Mouse (Mus musculus) hindbrain, embryonic 11.5 days (tissue): ENCODE measurements at regions not wholly inside any gene's neighbourhood (a gene's known extent, or its start where the extent isn't known, plus 50 kb on each side); places are given as distances from the start of the nearest gene placed in this dataset.

Experiments used
- ATAC-seq: fragments of 200-750 bp; cut with Nextera tagmentation; 2 replicates; pipeline ENCODE4 v1.8.0; 2017; ENCODE audit warnings: mild to moderate bottlenecking, moderate TSS enrichment, moderate library complexity; ENCODE audit not compliant: low FRiP score
- DNase-seq: peaks from one replicate; pipeline ENCODE4 v3.0.0-alpha.2; 2015; ENCODE audit warnings: low spot score
- H3K27ac ChIP-seq: fragments of 300-500 bp; sonication (generic); 2 replicates; pipeline ENCODE4 v1.5.1; 2014; ENCODE audit warnings: mild to moderate bottlenecking, low read depth, low read length
- H3K27me3 ChIP-seq: fragments of 300-500 bp; sonication (generic); 2 replicates; pipeline ENCODE4 v1.6.1; 2014; ENCODE audit warnings: mild to moderate bottlenecking, low read length, moderate library complexity, mixed read lengths; ENCODE audit not compliant: control insufficient read depth, insufficient read depth
- H3K36me3 ChIP-seq: fragments of 300-500 bp; sonication (generic); 2 replicates; pipeline ENCODE4 v1.6.1; 2014; ENCODE audit warnings: mild to moderate bottlenecking, low read length, moderate library complexity, mixed read lengths; ENCODE audit not compliant: control insufficient read depth, insufficient read depth
- H3K4me1 ChIP-seq: fragments of 300-500 bp; sonication (generic); replicated peaks from 2 replicates; pipeline ENCODE4 v1.6.1; 2014; ENCODE audit warnings: low read length, mixed read lengths; ENCODE audit not compliant: control insufficient read depth, insufficient read depth
- H3K4me2 ChIP-seq: fragments of 300-500 bp; sonication (generic); replicated peaks from 2 replicates; pipeline ENCODE4 v1.6.1; 2014; ENCODE audit warnings: mild to moderate bottlenecking, low read depth, low read length
- H3K4me3 ChIP-seq: fragments of 300-500 bp; sonication (generic); 2 replicates; pipeline ENCODE4 v1.5.1; 2014; ENCODE audit warnings: low read depth, low read length
- H3K9ac ChIP-seq: fragments of 300-500 bp; sonication (generic); 2 replicates; pipeline ENCODE4 v1.6.1; 2014; ENCODE audit warnings: low read depth, low read length
- H3K9me3 ChIP-seq: fragments of 300-500 bp; sonication (generic); 2 replicates; pipeline ENCODE4 v1.6.1; 2016; ENCODE audit warnings: low read length; ENCODE audit not compliant: control insufficient read depth
- WGBS: fragments of 180-500 bp; shearing (Covaris S2); extraction: QIAGEN DNeasy Blood & Tissue Kit; methylation state at CpG from one replicate; pipeline ENCODE4 v1.1.7; 2014; 5-methylcytosine and 5-hydroxymethylcytosine counted together

DNA sequence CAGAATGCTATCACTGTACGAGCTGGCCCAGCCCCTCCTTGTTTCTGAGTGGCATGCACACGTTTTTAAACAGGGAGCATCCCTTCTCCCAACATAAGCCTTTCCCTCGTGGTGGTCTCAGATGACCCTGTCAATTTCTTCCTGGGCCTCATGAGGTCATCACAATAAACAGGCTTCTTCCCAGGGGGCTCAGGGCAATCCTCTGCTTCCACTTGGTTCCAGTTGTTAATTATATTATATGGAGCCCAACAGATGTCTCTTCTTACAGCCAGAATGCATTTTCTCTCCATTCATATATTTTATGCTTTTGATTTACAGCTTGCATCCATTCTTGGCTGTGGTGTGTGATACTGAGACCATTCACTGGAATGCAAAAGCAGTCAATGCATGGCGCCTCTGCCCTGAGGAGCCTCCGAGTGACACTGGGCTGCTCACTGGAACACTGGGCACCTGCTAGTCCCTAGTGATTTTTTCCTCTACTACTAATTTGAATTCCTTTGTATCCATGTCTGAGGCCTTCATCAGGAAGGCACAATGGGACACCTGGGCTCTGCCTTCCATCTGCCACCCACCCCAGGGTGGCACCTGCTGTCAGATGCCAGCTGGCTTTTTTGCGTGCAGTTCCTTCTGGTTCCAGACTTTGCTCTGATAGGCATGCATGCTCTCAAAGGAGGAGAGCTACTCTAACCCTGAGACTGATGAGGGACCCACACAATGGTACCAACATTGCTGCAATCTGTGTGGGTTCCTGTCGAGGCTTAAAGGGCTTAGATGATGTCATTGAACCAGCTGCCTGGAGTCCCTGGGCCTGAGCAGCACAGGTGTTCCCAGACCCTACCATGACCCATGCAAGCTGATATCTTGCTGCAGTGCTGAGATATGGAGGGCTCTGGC lies 528.8 kb upstream of the Mgmt start:
- H3K27me3 ChIP-seq: no peaks in the 10 kb centered on the region
- H3K4me2 ChIP-seq: no peak overlapping the region
- 0 out of 2 replicates have a peak, but pooled peaks cover 2% of the 10 kb centered on the region for H3K4me1 ChIP-seq
- H3K4me3 ChIP-seq: no peak overlapping the region
- DNase-seq: peak; percentile 28
- WGBS: 53% methylated on average over 7 of the region's 7 CpGs
- peak; percentile 63 for ATAC-seq
- no peaks in the 10 kb centered on the region for H3K9me3 ChIP-seq
- H3K9ac ChIP-seq: no peak overlapping the region
- H3K27ac ChIP-seq: no peak overlapping the region
- no peaks in the 10 kb centered on the region for H3K36me3 ChIP-seq

- Histone ChIP-seq H3K4me1 (no peaks in the 10 kb centered on the region), H3K9me3 (no peaks in the 10 kb centered on the region), H3K4me2 (no peak overlapping the region), H3K27ac (no peak overlapping the region), H3K9ac (no peak overlapping the region), H3K4me3 (no peak overlapping the region), H3K36me3 (no peaks in the 10 kb centered on the region), H3K27me3 (no peaks in the 10 kb centered on the region)
- ATAC-seq: no peak
- DNase-seq: no peak
- 92% methylated on average over 3 of the region's 3 CpGs for WGBS
These were observed 517.2 kb upstream of the Mgmt start for GRCm38 (mm10) chr7:136377259-136377658.

- ATAC-seq (no peak), DNase-seq (no peak)
- Histone ChIP-seq H3K9ac (no peak overlapping the region), H3K4me3 (no peak overlapping the region), H3K9me3 (no peaks in the 10 kb centered on the region), H3K36me3 (no peaks in the 10 kb centered on the region), H3K4me1 (no peaks in the 10 kb centered on the region), H3K27me3 (no peaks in the 10 kb centered on the region), H3K4me2 (no peak overlapping the region), H3K27ac (no peak overlapping the region)
- WGBS: 79% methylated on average over 8 of the region's 8 CpGs
These were observed 516.7 kb upstream of the Mgmt start for GRCm38 (mm10) chr7:136377742-136378141.

GRCm38 (mm10) chr7:136378321-136378720 lies 516.1 kb upstream of the Mgmt start:
- no peak for DNase-seq
- no peak for ATAC-seq
- no peak overlapping the region for H3K4me2 ChIP-seq
- H3K27ac ChIP-seq: no peak overlapping the region
- no peaks in the 10 kb centered on the region for H3K4me1 ChIP-seq
- H3K36me3 ChIP-seq: no peaks in the 10 kb centered on the region
- H3K27me3 ChIP-seq: no peaks in the 10 kb centered on the region
- no peaks in the 10 kb centered on the region for H3K9me3 ChIP-seq
- 62% methylated on average over 4 of the region's 4 CpGs for WGBS
- no peak overlapping the region for H3K4me3 ChIP-seq
- no peak overlapping the region for H3K9ac ChIP-seq

DNA sequence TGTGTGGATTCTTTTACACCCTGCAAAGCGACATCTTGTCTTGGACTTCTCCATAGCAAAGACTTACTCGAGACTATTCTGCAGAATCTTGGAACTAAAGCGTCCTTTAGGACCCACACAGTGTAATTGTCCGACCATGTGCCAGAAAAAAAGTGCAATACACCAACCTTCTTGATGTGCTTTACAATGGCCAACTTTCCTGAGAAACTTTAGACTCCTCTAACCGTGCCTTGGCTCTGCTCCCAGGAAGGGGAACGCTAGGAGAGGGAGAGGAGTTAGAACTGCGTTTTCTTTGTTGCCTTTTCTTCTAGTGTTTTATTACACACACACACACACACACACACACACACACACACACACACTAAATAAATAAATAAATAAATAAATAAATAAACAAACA lies 515.1 kb upstream of the Mgmt start:
- no peaks in the 10 kb centered on the region for H3K27me3 ChIP-seq
- ATAC-seq: no peak
- no peak overlapping the region for H3K4me2 ChIP-seq
- no peak overlapping the region for H3K4me3 ChIP-seq
- H3K9me3 ChIP-seq: no peaks in the 10 kb centered on the region
- 81% methylated on average over 7 of the region's 7 CpGs for WGBS
- H3K9ac ChIP-seq: no peak overlapping the region
- no peaks in the 10 kb centered on the region for H3K4me1 ChIP-seq
- no peak for DNase-seq
- H3K27ac ChIP-seq: no peak overlapping the region
- H3K36me3 ChIP-seq: no peaks in the 10 kb centered on the region

- no peaks in the 10 kb centered on the region for H3K36me3 ChIP-seq
- H3K4me1 ChIP-seq: no peaks in the 10 kb centered on the region
- no peak overlapping the region for H3K27ac ChIP-seq
- H3K9me3 ChIP-seq: no peaks in the 10 kb centered on the region
- ATAC-seq: no peak
- no peak overlapping the region for H3K4me2 ChIP-seq
- H3K27me3 ChIP-seq: no peaks in the 10 kb centered on the region
- no peak for DNase-seq
- H3K4me3 ChIP-seq: no peak overlapping the region
- H3K9ac ChIP-seq: no peak overlapping the region
- 62% methylated on average over 3 of the region's 3 CpGs for WGBS
These were observed 514.7 kb upstream of the Mgmt start for GRCm38 (mm10) chr7:136379741-136380140.

DNA sequence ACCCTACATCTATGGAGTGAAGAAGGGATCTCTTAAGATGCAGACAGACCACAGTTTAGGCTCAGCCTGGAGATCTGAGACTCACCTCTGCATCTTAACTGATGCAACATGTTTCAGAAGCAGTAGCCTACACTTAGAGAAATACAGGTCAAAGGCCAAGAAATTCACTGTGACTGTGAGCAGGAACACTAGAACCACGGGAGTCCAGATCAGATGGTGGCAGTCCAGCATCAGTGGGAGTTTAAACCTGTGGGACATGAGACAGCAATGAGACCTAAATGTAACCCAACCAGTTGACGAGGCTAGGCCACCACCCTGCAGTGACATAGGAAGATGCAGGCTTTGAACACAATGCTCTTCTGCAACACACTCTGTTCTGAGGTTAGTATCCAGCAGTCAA lies 511.1 kb upstream of the Mgmt start:
- no peaks in the 10 kb centered on the region for H3K9me3 ChIP-seq
- no peak overlapping the region for H3K9ac ChIP-seq
- H3K4me3 ChIP-seq: no peak overlapping the region
- no peak for DNase-seq
- no peak overlapping the region for H3K4me2 ChIP-seq
- H3K36me3 ChIP-seq: no peaks in the 10 kb centered on the region
- ATAC-seq: no peak
- no peaks in the 10 kb centered on the region for H3K27me3 ChIP-seq
- WGBS: 84% methylated on average over 2 of the region's 2 CpGs
- H3K27ac ChIP-seq: no peak overlapping the region
- H3K4me1 ChIP-seq: no peaks in the 10 kb centered on the region

DNA sequence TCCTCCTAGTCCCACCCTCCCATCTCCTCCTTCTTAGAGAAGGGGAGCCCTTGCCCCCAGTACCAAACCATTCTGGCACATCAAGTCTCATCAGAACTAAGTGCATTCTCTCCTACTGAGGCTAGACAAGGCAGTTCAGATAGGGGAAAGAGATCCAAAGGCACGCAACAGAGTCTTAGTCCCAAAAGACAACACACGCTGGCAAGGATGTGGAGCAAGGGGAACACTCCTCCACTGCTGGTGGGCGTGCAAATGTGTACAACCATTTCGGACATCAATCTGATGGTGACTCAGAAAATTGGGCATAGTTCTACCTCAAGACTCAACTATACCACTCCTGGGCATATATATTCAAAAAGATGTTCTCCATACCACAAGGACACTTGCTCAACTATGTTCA lies 506.7 kb upstream of the Mgmt start:
- H3K4me2 ChIP-seq: no peak overlapping the region
- no peaks in the 10 kb centered on the region for H3K9me3 ChIP-seq
- DNase-seq (no peak), ATAC-seq (no peak)
- no peaks in the 10 kb centered on the region for H3K27me3 ChIP-seq
- H3K36me3 ChIP-seq: no peaks in the 10 kb centered on the region
- no peak overlapping the region for H3K27ac ChIP-seq
- no peak overlapping the region for H3K9ac ChIP-seq
- H3K4me1 ChIP-seq: no peaks in the 10 kb centered on the region
- 86% methylated on average over 4 of the region's 4 CpGs for WGBS
- H3K4me3 ChIP-seq: no peak overlapping the region

GRCm38 (mm10) chr7:136390066-136390465 lies 504.3 kb upstream of the Mgmt start:
- no peak overlapping the region for H3K4me3 ChIP-seq
- no peaks in the 10 kb centered on the region for H3K9me3 ChIP-seq
- H3K27me3 ChIP-seq: no peaks in the 10 kb centered on the region
- no peak overlapping the region for H3K9ac ChIP-seq
- no peak overlapping the region for H3K27ac ChIP-seq
- no peak overlapping the region for H3K4me2 ChIP-seq
- H3K4me1 ChIP-seq: no peaks in the 10 kb centered on the region
- DNase-seq (no peak), ATAC-seq (no peak)
- WGBS: 77% methylated on average over 8 of the region's 8 CpGs
- H3K36me3 ChIP-seq: no peaks in the 10 kb centered on the region
